Mouse (Mus musculus) lung, embryonic 14.5 days (tissue): ENCODE data around the gene Nkx1-2. TPM values are rescaled to one million over a fixed set of nuclear protein-coding genes. Genes with fewer than 3 reads are reported as not detected.

Experiments used
- ATAC-seq: fragments of 200-750 bp; cut with Nextera tagmentation; 2 replicates; pipeline ENCODE4 v1.8.0; 2017; ENCODE audit warnings: mild to moderate bottlenecking, moderate TSS enrichment, moderate library complexity; ENCODE audit not compliant: insufficient read depth
- DNase-seq: peaks from one replicate; pipeline ENCODE4 v3.0.0-alpha.2; 2015
- H3K27ac ChIP-seq: fragments of 300-500 bp; sonication (generic); 2 replicates; pipeline ENCODE4 v1.5.1; 2014; ENCODE audit warnings: low read depth, mild to moderate bottlenecking, moderate library complexity
- H3K27me3 ChIP-seq: fragments of 300-500 bp; sonication (generic); 2 replicates; pipeline ENCODE4 v1.6.1; 2014; ENCODE audit warnings: low read length, control low read depth; ENCODE audit not compliant: insufficient read depth
- H3K36me3 ChIP-seq: fragments of 300-500 bp; sonication (generic); 2 replicates; pipeline ENCODE4 v1.6.1; 2014; ENCODE audit warnings: control low read depth; ENCODE audit not compliant: insufficient read depth
- H3K4me1 ChIP-seq: fragments of 300-500 bp; sonication (generic); 2 replicates; pipeline ENCODE4 v1.6.1; 2014; ENCODE audit warnings: antibody characterized with exemption, control low read depth; ENCODE audit not compliant: insufficient read depth
- H3K4me2 ChIP-seq: fragments of 300-500 bp; sonication (generic); 2 replicates; pipeline ENCODE4 v1.6.1; 2014; ENCODE audit warnings: mild to moderate bottlenecking
- H3K4me3 ChIP-seq: fragments of 300-500 bp; sonication (generic); 2 replicates; pipeline ENCODE4 v1.5.1; 2014; ENCODE audit warnings: low read depth, low read length
- H3K9ac ChIP-seq: fragments of 300-500 bp; sonication (generic); 2 replicates; pipeline ENCODE4 v1.6.1; 2014
- H3K9me3 ChIP-seq: fragments of 300-500 bp; sonication (generic); 2 replicates; pipeline ENCODE4 v1.6.1; 2016; ENCODE audit warnings: low read depth, low read length, control low read depth
- CTCF ChIP-seq: IDR thresholded peaks from 2 replicates; pipeline ENCODE4 v1.5.1; 2016; ENCODE audit warnings: antibody characterized with exemption, low read depth
- WGBS: fragments of 180-500 bp; shearing (Covaris S2); extraction: QIAGEN DNeasy Blood & Tissue Kit; methylation state at CpG from one replicate; pipeline ENCODE4 v1.1.7; 2014; 5-methylcytosine and 5-hydroxymethylcytosine counted together
- polyA plus RNA-seq: library from polyadenylated mRNA; unstranded; fragments of >200 nt; fragmentation: Nextera tagmentation; extraction: Ambion mirVana; gene quantifications from 2 replicates; pipeline ENCODE4 v1.2.1, GENCODE M21; 2014

Nkx1-2 gene
- polyA plus RNA-seq = not detected in 2 replicates

- DNase-seq = peak; percentile 49
- H3K9ac ChIP-seq = no peak within 1 kb of the TSS
- H3K9me3 ChIP-seq = no peaks in the 10 kb centered on the region
- peak within 1 kb of the TSS; percentile 71 for H3K4me2 ChIP-seq
- TF ChIP-seq CTCF = no peak
- peak; percentile 46; the same call in 1 of the 2 replicates for ATAC-seq
- H3K4me1 ChIP-seq = 0 out of 2 replicates have a peak, but pooled peaks cover 4% of the 10 kb centered on the region
- H3K27ac ChIP-seq = no peak within 1 kb of the TSS
- peak within 1 kb of the TSS; percentile 39 for H3K4me3 ChIP-seq
- H3K36me3 ChIP-seq = no peaks in the 10 kb centered on the region
- WGBS = under 1% methylated on average over 51 of the region's 52 CpGs
- peaks cover 86% of the 10 kb centered on the region for H3K27me3 ChIP-seq
Measured at GRCm38 (mm10) chr7:132599071-132599975, at the start of gene Nkx1-2. Gene Nkx1-2 (minus strand): TSS chr7:132599637.

GRCm38 (mm10) chr7:132646514-132646913, 47.1 kb upstream of the Nkx1-2 start:
- no peak overlapping the region for H3K4me2 ChIP-seq
- H3K36me3 ChIP-seq = no peaks in the 10 kb centered on the region
- TF ChIP-seq CTCF = no peak
- 91% methylated on average over 1 of the region's 1 CpGs for WGBS
- no peak overlapping the region for H3K27ac ChIP-seq
- H3K4me1 ChIP-seq = no peaks in the 10 kb centered on the region
- H3K27me3 ChIP-seq = no peaks in the 10 kb centered on the region
- H3K9ac ChIP-seq = no peak overlapping the region
- no peak overlapping the region for H3K4me3 ChIP-seq
- ATAC-seq (no peak), DNase-seq (no peak)
- H3K9me3 ChIP-seq = no peaks in the 10 kb centered on the region

GRCm38 (mm10) chr7:132644605-132645279, 45.3 kb upstream of the Nkx1-2 start:
- 73% methylated on average over 11 of the region's 11 CpGs for WGBS
- Histone ChIP-seq H3K4me1 (no peaks in the 10 kb centered on the region), H3K27ac (no peak overlapping the region), H3K9ac (no peak overlapping the region), H3K4me2 (no peak overlapping the region), H3K9me3 (no peaks in the 10 kb centered on the region), H3K27me3 (no peaks in the 10 kb centered on the region), H3K4me3 (no peak overlapping the region), H3K36me3 (no peaks in the 10 kb centered on the region)
- DNase-seq (no peak), ATAC-seq (no peak)
- TF ChIP-seq CTCF = no peak

- no peak overlapping the region for H3K4me3 ChIP-seq
- no peak overlapping the region for H3K4me2 ChIP-seq
- TF ChIP-seq CTCF = no peak
- H3K36me3 ChIP-seq = no peaks in the 10 kb centered on the region
- no peaks in the 10 kb centered on the region for H3K27me3 ChIP-seq
- 0 out of 2 replicates have a peak, but pooled peaks cover 3% of the 10 kb centered on the region for H3K4me1 ChIP-seq
- H3K9ac ChIP-seq = no peak overlapping the region
- ATAC-seq = no peak
- no peak for DNase-seq
- no peak overlapping the region for H3K27ac ChIP-seq
- WGBS = 93% methylated on average over 1 of the region's 1 CpGs
- H3K9me3 ChIP-seq = no peaks in the 10 kb centered on the region
Measured at GRCm38 (mm10) chr7:132641606-132642005, 42.2 kb upstream of the Nkx1-2 start.

GRCm38 (mm10) chr7:132640946-132641345, 41.5 kb upstream of the Nkx1-2 start:
- Histone ChIP-seq H3K36me3 (no peaks in the 10 kb centered on the region), H3K9ac (no peak overlapping the region), H3K27me3 (no peaks in the 10 kb centered on the region), H3K4me3 (no peak overlapping the region), H3K9me3 (no peaks in the 10 kb centered on the region), H3K27ac (no peak overlapping the region), H3K4me1 (0 out of 2 replicates have a peak, but pooled peaks cover 3% of the 10 kb centered on the region), H3K4me2 (no peak overlapping the region)
- peak; percentile 40 for DNase-seq
- WGBS = 21% methylated on average over 9 of the region's 9 CpGs
- no peak for ATAC-seq
- TF ChIP-seq CTCF = no peak

GRCm38 (mm10) chr7:132638446-132639087, 39.1 kb upstream of the Nkx1-2 start:
- Histone ChIP-seq H3K27ac (no peak overlapping the region), H3K9ac (no peak overlapping the region), H3K4me1 (0 out of 2 replicates have a peak, but pooled peaks cover 3% of the 10 kb centered on the region), H3K4me2 (no peak overlapping the region), H3K36me3 (no peaks in the 10 kb centered on the region), H3K9me3 (no peaks in the 10 kb centered on the region), H3K27me3 (no peaks in the 10 kb centered on the region), H3K4me3 (no peak overlapping the region)
- peak; percentile 54; the same call in 1 of the 2 replicates for ATAC-seq
- 55% methylated on average over 12 of the region's 12 CpGs for WGBS
- peak; percentile 86 for DNase-seq
- TF ChIP-seq CTCF = peak; percentile 86
